Mouse (Mus musculus) forebrain, embryonic 11.5 days (tissue): ENCODE data around the gene Pspn. TPM values are rescaled to one million over a fixed set of nuclear protein-coding genes. Genes with fewer than 3 reads are reported as not detected.

Experiments used
- ATAC-seq: fragments of 200-750 bp; cut with Nextera tagmentation; replicated peaks from 2 replicates; pipeline ENCODE4 v1.8.0; 2017; ENCODE audit warnings: moderate TSS enrichment; ENCODE audit not compliant: low FRiP score
- DNase-seq: peaks from one replicate; pipeline ENCODE4 v3.0.0-alpha.2; 2017; ENCODE audit warnings: low spot score
- H3K27ac ChIP-seq: fragments of 300-500 bp; sonication (generic); 2 replicates; pipeline ENCODE4 v1.5.1; 2014; ENCODE audit warnings: low read depth, low read length
- H3K27me3 ChIP-seq: fragments of 300-500 bp; sonication (generic); 2 replicates; pipeline ENCODE4 v1.6.1; 2014; ENCODE audit warnings: mild to moderate bottlenecking, low read length, mixed read lengths; ENCODE audit not compliant: control insufficient read depth, insufficient read depth
- H3K36me3 ChIP-seq: fragments of 300-500 bp; sonication (generic); 2 replicates; pipeline ENCODE4 v1.6.1; 2014; ENCODE audit warnings: mild to moderate bottlenecking, low read length, moderate library complexity, mixed read lengths; ENCODE audit not compliant: control insufficient read depth, insufficient read depth
- H3K4me1 ChIP-seq: fragments of 300-500 bp; sonication (generic); replicated peaks from 2 replicates; pipeline ENCODE4 v1.6.1; 2014; ENCODE audit warnings: low read length, mixed read lengths; ENCODE audit not compliant: control insufficient read depth, insufficient read depth
- H3K4me2 ChIP-seq: fragments of 300-500 bp; sonication (generic); 2 replicates; pipeline ENCODE4 v1.6.1; 2014; ENCODE audit warnings: low read depth, mild to moderate bottlenecking, low read length, moderate library complexity, mixed read lengths; ENCODE audit not compliant: severe bottlenecking
- H3K4me3 ChIP-seq: fragments of 300-500 bp; sonication (generic); 2 replicates; pipeline ENCODE4 v1.5.1; 2014; ENCODE audit warnings: low read depth, low read length
- H3K9ac ChIP-seq: fragments of 300-500 bp; sonication (generic); 2 replicates; pipeline ENCODE4 v1.6.1; 2014; ENCODE audit warnings: low read length
- H3K9me3 ChIP-seq: fragments of 300-500 bp; sonication (generic); 2 replicates; pipeline ENCODE4 v1.6.1; 2016; ENCODE audit warnings: low read length, mixed read lengths; ENCODE audit not compliant: control insufficient read depth
- WGBS: fragments of 180-500 bp; shearing (Covaris S2); extraction: QIAGEN DNeasy Blood & Tissue Kit; methylation state at CpG from one replicate; pipeline ENCODE4 v1.1.7; 2014; 5-methylcytosine and 5-hydroxymethylcytosine counted together
- polyA plus RNA-seq: library from polyadenylated mRNA; unstranded; fragments of >200 nt; fragmentation: Nextera tagmentation; extraction: Ambion mirVana; gene quantifications from 2 replicates; pipeline ENCODE4 v1.2.1, GENCODE M21; 2014

Pspn gene
- polyA plus RNA-seq, 1 experiment from 2014 or later, result 0.76 TPM

DNA sequence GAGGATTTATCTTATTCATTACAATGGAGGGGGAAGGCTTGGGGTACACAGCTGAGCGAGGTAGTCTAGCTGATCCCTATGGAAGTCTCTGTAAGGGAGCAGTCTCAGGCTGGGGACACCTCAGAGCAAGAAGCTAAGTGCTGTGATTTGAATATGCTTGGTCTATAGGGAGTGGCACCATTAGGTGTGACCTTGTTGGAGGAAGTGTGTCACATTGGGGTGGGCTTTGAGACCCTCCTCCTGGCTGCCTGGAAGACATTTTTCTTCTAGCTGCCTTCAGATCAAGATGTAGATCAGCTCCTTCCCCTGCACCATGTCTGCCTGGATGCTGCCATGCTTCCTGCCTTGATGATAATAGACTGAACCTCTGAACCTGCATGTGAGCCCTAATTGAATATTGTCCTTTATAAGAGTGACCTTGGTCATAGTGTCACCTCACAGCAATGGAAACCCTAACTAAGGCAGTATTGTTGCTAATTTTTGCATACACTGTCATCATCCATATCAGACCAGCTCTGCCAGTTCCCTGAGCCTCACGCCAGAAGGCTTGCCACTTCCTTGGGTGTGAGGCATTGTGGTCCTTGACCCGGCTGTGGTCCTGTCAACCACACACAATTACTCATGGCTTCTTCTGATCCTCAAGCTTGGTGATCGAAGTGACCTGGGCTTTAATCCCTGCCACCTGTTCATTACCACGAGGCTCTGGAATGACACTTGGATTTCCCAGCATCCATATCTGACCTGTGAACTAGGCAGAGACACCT is 37.0 kb downstream of the Pspn start:
- Histone ChIP-seq H3K9me3 (no peaks in the 10 kb centered on the region), H3K36me3 (no peaks in the 10 kb centered on the region), H3K9ac (no peak overlapping the region), H3K4me3 (no peak overlapping the region), H3K4me1 (no peaks in the 10 kb centered on the region), H3K27me3 (no peaks in the 10 kb centered on the region), H3K27ac (no peak overlapping the region), H3K4me2 (no peak overlapping the region)
- 79% methylated on average over 5 of the region's 5 CpGs for WGBS
- DNase-seq (peak; percentile 2), ATAC-seq (no peak)

DNA sequence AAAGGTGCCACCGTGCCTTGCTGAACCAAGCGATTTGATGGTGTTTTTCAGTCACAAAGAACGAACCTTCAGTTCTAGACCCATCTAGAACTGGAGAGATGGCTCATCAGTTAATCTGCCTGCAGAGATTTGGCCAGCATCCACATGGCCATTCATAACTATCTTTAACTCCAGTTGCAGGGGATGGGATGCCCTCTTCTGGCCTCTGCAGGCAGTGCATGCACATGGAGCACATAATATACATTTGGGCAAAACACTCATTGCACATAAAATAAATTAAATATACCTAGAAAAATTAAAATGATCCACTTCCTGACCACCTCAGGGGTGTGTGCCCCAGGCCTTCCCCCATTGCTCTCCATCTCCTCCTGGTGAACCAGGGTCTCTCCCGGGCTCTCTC is 37.9 kb downstream of the Pspn start:
- Histone ChIP-seq H3K9ac (no peak overlapping the region), H3K4me1 (no peaks in the 10 kb centered on the region), H3K9me3 (no peaks in the 10 kb centered on the region), H3K36me3 (no peaks in the 10 kb centered on the region), H3K4me3 (no peak overlapping the region), H3K4me2 (no peak overlapping the region), H3K27me3 (no peaks in the 10 kb centered on the region), H3K27ac (no peak overlapping the region)
- DNase-seq (no peak), ATAC-seq (no peak)
- 88% methylated on average over 4 of the region's 4 CpGs for WGBS

- Histone ChIP-seq H3K9ac (no peak overlapping the region), H3K27me3 (no peaks in the 10 kb centered on the region), H3K36me3 (no peaks in the 10 kb centered on the region), H3K4me2 (no peak overlapping the region), H3K4me3 (no peak overlapping the region), H3K9me3 (no peaks in the 10 kb centered on the region), H3K27ac (no peak overlapping the region), H3K4me1 (no peaks in the 10 kb centered on the region)
- DNase-seq (no peak), ATAC-seq (no peak)
- WGBS, result 83% methylated on average over 4 of the region's 4 CpGs
These were observed 41.2 kb downstream of the Pspn start for GRCm38 (mm10) chr17:56958667-56959066.

DNA sequence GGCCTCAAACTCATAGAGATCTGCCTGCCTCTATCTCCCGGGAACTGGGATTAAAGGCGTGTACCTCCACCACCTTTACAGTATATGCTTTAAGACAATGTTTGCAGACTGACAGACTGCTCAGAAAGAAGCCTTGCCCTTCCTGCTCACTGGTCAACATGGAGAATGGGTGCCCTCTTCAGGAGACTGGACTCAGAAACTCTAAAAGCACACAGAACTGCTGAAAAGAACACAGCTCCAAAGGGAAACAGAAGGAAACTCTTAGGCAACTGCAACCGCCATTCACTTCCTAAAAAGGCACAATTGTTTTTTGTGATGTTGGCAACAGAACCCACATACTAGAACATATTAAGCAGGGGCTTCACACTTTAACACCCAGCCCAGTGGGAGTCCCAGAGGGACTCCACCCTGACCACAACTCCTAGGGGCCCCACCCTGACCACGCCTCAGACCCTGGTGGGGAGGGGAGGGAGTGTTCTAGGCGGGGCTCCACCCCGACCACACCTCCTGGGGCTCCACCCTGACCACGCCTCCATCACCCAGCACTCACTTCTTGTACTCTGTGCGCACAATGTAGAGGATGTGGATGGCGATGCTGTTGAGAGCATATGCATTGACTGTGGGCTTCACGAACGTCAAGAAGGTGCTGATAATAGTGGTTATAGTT is 41.9 kb downstream of the Pspn start:
- 39% methylated on average over 11 of the region's 11 CpGs for WGBS
- ATAC-seq, result no peak
- peak; percentile 53 for DNase-seq
- no peaks in the 10 kb centered on the region for H3K27me3 ChIP-seq
- no peaks in the 10 kb centered on the region for H3K9me3 ChIP-seq
- H3K9ac ChIP-seq, result no peak overlapping the region
- no peak overlapping the region for H3K4me3 ChIP-seq
- H3K27ac ChIP-seq, result no peak overlapping the region
- no peaks in the 10 kb centered on the region for H3K36me3 ChIP-seq
- H3K4me1 ChIP-seq, result no peaks in the 10 kb centered on the region
- no peak overlapping the region for H3K4me2 ChIP-seq

DNA sequence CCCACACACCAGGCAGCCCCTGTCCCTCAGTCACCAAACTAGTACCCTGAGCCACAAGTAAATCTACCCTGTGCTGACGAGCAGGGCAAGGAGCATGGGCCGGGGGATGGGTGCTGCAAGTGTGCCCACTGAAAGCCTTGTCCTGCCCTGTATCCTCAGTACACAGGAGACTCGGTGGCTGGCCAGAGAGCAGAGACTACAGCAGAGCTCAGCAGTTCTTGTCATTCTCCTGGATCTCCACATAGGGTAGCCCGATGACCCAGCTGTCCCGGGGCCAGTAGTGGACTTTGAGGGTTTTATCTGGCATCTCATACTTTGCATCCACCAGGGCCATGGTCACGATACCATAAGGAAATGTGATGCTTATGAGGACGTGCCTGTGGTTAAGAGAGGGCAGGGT is 44.9 kb downstream of the Pspn start:
- 85% methylated on average over 7 of the region's 7 CpGs for WGBS
- no peaks in the 10 kb centered on the region for H3K36me3 ChIP-seq
- no peak overlapping the region for H3K4me3 ChIP-seq
- H3K4me1 ChIP-seq, result no peaks in the 10 kb centered on the region
- H3K27me3 ChIP-seq, result no peaks in the 10 kb centered on the region
- H3K9ac ChIP-seq, result no peak overlapping the region
- no peaks in the 10 kb centered on the region for H3K9me3 ChIP-seq
- no peak overlapping the region for H3K4me2 ChIP-seq
- ATAC-seq (no peak), DNase-seq (peak; percentile 33)
- H3K27ac ChIP-seq, result no peak overlapping the region

DNA sequence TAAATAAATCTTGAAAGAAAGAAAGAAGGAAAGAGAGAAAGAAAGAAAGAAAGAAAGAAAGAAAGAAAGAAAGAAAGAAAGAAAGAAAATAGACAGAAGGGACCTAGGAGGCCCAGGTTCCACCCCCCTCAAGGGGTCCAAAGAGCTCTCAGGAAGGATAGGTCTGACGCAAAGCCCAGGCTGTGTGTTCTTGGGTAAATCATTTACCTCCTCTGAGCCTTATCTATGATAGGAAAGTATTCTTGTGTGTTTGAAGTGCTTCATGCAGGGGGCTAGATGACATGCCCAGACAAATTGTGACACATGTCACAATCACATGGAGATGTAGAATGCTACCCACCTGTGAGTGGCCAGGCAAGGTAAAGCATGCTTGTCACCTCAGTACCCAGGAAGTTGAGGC is 47.2 kb downstream of the Pspn start:
- Histone ChIP-seq H3K27me3 (no peaks in the 10 kb centered on the region), H3K4me2 (no peak overlapping the region), H3K9me3 (no peaks in the 10 kb centered on the region), H3K4me3 (no peak overlapping the region), H3K36me3 (no peaks in the 10 kb centered on the region), H3K4me1 (no peaks in the 10 kb centered on the region), H3K27ac (no peak overlapping the region), H3K9ac (no peak overlapping the region)
- no peak for ATAC-seq
- 88% methylated on average over 1 of the region's 1 CpGs for WGBS
- no peak for DNase-seq

GRCm38 (mm10) chr17:56950915-56951314 is 48.9 kb downstream of the Pspn start:
- H3K27ac ChIP-seq, result no peak overlapping the region
- H3K4me1 ChIP-seq, result no peaks in the 10 kb centered on the region
- 20% methylated on average over 3 of the region's 3 CpGs for WGBS
- H3K9me3 ChIP-seq, result no peaks in the 10 kb centered on the region
- H3K4me2 ChIP-seq, result no peak overlapping the region
- no peaks in the 10 kb centered on the region for H3K27me3 ChIP-seq
- ATAC-seq (no peak), DNase-seq (peak; percentile 76)
- no peak overlapping the region for H3K9ac ChIP-seq
- no peak overlapping the region for H3K4me3 ChIP-seq
- no peaks in the 10 kb centered on the region for H3K36me3 ChIP-seq
